Mouse (Mus musculus) large intestine, adult 2 months (tissue): ENCODE measurements around the gene Slc51b. TPM values are rescaled to one million over a fixed set of nuclear protein-coding genes. Genes with fewer than 3 reads are reported as not detected.

ENCODE experiments used
- DNase-seq: peaks from one replicate; pipeline ENCODE4 v3.0.0-alpha.2; 2012; ENCODE audit warnings: low read depth, low spot score
- WGBS: fragments of 180-500 bp; shearing (Covaris S2); methylation state at CpG from one replicate; pipeline ENCODE4 v1.1.7; 2018; 5-methylcytosine and 5-hydroxymethylcytosine counted together
- polyA plus RNA-seq: library from polyadenylated mRNA; depleted of rRNA; stranded (reverse); fragments of >200 nt; gene quantifications from 2 replicates; pipeline ENCODE4 v1.2.3, GENCODE M21; 2012; rRNA removed

Gene Slc51b
- polyA plus RNA-seq, 1 experiment, result 87.4 TPM

DNA sequence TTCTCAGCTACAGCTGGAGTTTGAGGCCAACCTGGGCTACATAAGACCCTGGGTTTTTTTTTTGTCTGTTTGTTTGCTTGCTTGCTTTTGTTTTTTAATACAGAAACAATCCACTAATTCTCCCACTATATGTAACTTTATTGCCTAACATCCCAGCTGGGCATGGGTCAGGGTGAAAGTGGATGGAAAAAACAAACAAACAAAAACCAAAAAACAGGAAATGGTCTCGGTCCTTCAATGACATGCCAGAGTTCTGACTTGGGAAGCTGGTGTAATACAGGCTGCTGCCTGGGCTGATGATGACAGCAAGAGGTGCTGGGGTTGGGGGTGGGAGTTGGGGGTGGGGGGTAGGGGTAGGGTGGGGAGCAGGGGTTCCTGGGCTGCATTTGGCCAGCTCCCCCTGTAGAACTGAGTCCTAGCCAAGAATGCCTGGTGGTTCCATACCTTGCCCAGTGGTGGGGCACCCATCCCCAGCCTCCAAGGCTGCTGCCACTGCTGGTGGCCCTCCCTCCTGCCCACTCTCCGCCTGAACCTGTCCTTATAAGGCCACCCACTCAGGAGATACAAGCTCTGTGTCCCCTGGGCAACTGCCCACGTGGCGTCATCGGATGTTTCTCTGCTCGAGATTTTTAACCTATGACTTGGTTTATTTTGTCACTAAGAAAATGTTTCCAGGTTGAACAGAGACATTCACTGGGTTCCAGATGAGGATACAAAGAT is 40.6 kb downstream of the Slc51b start:
- no peak for DNase-seq
- 77% methylated on average over 6 of the region's 6 CpGs for WGBS

DNA sequence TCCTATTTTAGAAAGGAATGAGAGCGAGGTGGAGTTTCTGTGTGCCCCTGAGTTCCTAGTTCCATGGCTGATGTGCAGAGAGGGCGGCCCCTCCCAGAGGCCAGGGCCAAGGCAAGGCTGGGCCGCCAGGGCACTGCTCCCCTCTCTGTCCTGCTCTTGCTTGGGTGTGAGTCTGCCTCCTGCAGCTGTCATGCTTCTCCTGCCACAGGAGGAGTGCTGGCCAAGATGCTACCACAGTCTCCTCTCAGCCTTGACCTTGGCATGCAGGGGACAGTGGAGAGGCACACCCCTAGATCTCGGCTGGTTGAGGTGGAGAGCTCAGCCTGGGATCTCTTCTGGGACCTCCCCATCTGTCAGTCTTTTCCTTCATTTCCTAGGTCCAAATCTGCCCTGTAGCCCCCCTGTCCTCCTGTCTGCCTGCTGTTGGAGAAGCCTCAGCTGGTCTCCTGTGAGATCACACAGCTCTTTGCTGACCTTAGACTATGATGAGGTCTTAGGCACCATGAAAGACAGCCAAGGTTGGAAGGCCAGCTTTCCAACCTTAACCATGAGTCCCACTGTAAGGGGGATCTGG is 41.7 kb downstream of the Slc51b start:
- no peak for DNase-seq
- 74% methylated on average over 4 of the region's 4 CpGs for WGBS

DNA sequence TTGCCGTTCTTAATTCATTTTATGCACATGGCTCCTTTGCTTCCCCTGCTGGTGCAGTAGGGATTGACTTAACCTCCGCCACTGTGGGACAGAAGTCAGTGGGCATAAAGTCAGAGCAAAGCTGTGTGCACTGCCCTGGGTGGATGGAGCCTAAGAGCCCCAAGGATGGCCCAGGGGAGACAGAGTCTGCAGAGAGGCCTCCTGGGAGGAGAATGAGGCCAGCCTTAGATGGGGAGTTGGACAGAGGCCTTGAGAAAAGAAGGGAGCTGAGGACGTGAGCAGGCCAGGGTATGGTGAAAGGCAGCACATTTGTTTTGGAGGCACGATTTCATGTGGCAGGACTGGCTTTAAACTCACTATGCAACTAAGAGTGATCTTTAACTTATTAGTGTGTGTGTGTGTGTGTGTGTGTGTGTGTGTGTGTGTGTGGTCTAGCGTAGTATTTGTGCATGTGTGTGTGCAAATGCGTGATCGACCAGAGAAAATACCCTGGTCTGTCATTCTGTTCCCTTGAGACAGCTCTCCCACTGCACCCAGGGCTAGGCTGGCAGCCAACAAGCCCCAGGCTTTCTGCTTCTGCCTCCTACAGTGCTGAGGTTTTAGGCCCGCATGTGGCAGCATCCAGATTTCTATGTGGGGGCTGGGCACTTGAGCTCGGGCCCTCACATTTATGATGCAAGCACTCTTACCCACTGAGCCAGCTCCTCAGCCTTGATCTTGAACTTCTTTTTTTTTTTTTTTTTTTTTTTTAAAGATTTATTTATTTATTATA is 47.4 kb downstream of the Slc51b start:
- DNase-seq, result no peak
- 85% methylated on average over 9 of the region's 9 CpGs for WGBS

DNA sequence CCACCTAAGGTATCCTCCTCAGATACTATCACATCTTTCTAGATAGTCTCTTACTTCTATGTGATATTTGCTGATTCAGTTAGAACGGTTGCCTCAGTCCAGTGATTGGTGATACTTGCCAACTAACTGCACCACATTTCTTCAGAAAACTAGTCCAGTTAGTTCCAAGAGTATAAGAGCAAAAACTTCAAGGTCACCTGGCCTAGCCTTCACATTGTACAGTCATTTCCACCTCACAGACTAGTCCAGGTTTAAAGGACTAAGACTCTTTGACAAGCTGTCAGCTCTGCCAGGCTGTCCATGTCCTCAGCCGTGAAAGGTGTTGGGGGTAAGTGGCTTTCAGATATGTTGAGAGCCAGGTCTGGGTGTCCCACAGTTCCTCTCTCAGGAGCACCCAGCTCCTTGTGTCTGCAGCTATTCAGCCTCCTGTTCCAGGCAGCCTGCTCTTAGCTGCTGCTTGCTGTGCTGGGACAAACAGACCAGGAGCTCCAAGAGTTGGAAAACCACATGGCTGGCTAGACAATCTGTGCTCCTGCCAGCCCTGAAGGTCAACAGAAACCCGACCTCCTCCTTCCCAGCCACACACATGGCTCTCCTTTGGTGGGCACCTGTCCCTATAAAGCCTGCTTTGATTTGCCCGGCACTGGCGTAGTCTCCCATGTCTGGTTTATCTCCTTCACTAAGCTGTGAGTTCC is 48.1 kb downstream of the Slc51b start:
- no peak for DNase-seq
- WGBS, result 87% methylated on average over 5 of the region's 5 CpGs

DNA sequence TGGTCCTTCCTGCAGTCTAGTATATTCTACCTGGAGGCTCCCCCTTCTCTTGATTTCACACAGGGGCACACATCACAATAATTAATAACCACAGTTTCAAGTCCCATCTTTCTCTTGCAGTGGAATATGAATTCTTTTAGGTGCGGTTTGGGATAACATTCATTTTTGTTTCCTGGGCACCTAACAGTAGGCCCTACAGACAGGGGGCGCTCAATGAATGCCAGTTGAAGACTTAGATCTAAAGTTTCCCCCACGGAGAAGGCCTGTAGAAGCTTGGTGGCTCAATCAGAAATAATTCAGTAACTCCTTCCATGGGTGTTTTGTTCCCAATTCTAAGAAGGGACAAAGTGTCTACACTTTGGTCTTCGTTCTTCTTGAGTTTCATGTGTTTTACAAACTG is 50.3 kb downstream of the Slc51b start:
- 52% methylated on average over 4 of the region's 4 CpGs for WGBS
- no peak for DNase-seq

DNA sequence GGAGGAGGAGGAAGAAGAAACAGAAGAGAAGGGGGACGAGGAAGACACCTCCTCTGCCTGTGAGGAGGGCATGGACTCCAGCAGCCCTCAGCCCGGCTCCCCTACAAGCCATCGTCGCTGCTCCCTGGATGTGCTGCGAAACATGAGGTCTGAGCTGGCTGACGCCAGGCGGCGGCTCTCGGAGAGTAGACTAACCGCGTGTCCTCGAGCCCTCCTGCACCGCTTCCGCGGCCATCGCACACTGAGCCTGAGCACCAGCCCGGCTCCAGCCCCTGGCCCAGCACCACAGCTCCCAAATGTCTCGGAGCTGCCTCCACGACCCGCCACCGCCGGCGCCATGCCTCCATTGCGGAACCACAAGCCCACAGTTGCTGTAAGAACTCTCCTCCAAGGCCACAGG is 51.0 kb downstream of the Slc51b start:
- DNase-seq, result no peak
- WGBS, result 89% methylated on average over 24 of the region's 24 CpGs

DNA sequence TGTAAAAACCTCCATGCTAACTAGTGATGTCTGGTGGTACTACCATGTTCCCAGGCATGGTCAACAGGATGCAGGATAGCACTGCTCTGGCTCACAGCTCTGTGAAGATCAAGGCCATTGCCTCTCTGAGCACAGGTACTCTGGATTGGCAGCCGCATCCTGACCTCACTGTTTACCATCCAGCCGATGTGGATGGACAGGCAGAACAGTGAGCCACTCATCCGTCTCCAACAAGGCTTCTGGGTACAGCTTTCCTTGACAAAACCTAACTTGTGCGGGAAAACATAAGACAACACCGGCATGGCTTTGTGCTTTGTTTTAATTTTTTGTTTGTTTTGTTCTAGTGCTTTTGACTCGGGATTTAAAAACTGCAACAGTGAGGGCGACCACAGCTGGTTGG is 57.0 kb downstream of the Slc51b start:
- 79% methylated on average over 7 of the region's 7 CpGs for WGBS
- DNase-seq, result no peak

DNA sequence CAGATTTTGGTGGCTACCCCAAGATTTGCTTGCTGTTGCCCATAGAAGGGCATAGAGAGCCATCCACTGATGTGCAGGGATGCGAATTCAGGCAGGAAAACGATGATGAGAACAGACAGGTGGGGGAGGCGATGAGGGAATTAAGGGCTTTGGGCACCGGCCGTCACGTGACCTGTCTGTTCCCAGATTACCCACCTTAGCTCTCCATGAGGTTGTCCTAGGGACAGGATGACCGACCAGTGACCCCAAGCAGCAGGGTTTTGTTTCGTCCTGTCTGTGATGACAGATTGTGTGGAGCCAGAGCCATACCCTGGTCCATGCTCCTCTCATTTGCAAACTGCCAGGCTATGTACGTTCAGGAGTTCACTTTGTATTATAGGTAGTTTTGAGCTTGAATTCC is 59.1 kb downstream of the Slc51b start:
- DNase-seq, result no peak
- WGBS, result 82% methylated on average over 9 of the region's 9 CpGs

Other genes with a start within 250 kb of the Slc51b start
- 7.6 and 10.4 TPM in 2 replicates for gene Parp16, start 227.6 kb downstream of the Slc51b start, polyA plus RNA-seq
- 5.1 and 5.5 TPM in 2 replicates for gene Cilp, start 157.8 kb downstream of the Slc51b start, polyA plus RNA-seq
- 6.4 and 8.5 TPM in 2 replicates for gene Clpx, start 128.7 kb downstream of the Slc51b start, polyA plus RNA-seq
- gene Pdcd7, start 76.9 kb downstream of the Slc51b start, polyA plus RNA-seq, result 7.3 and 8.1 TPM in 2 replicates
- gene Ubap1l, start 61.9 kb downstream of the Slc51b start, polyA plus RNA-seq, result 0.16 and 0.26 TPM in 2 replicates
- gene Kbtbd13, start 31.3 kb downstream of the Slc51b start, polyA plus RNA-seq, result 0.91 and 1.2 TPM in 2 replicates
- gene Rasl12, start 24.4 kb downstream of the Slc51b start, polyA plus RNA-seq, result 1.8 and 2.1 TPM in 2 replicates
- gene Mtfmt, start 12.8 kb upstream of the Slc51b start, polyA plus RNA-seq, result 13.6 and 17.6 TPM in 2 replicates
- 13.5 and 15.4 TPM in 2 replicates for gene Spg21, start 38.0 kb upstream of the Slc51b start, polyA plus RNA-seq
- 0.06 TPM in 1 of 2 replicates, not detected in the other for gene Ankdd1a, start 97.2 kb upstream of the Slc51b start, polyA plus RNA-seq
- gene Plekho2, start 157.1 kb upstream of the Slc51b start, polyA plus RNA-seq, result 11.6 and 13.0 TPM in 2 replicates
- 4.6 and 5.5 TPM in 2 replicates for gene Pif1, start 164.2 kb upstream of the Slc51b start, polyA plus RNA-seq
- 23.4 and 27.7 TPM in 2 replicates for gene Rbpms2, start 206.7 kb upstream of the Slc51b start, polyA plus RNA-seq
- gene Oaz2, start 245.0 kb upstream of the Slc51b start, polyA plus RNA-seq, result 36.6 and 41.7 TPM in 2 replicates